Mouse (Mus musculus): ENCODE data around the gene Tulp3. TPM values are rescaled to one million over a fixed set of nuclear protein-coding genes. Genes with fewer than 3 reads are reported as not detected.

Gene Tulp3
- polyA plus RNA-seq, 1 experiment from 2014 or later: 11.0 TPM

Other genes with a start within 250 kb of the Tulp3 start
- 142 and 143 TPM in 2 replicates for gene Tspan9, start 212.3 kb downstream of the Tulp3 start, polyA plus RNA-seq (2014; fragmentation: Nextera tagmentation; extraction: Ambion mirVana)
- 1.2 and 2.5 TPM in 2 replicates for gene Tead4, start 55.0 kb downstream of the Tulp3 start, polyA plus RNA-seq (2014; fragmentation: Nextera tagmentation; extraction: Ambion mirVana)
- gene Rhno1, start 7.1 kb upstream of the Tulp3 start, polyA plus RNA-seq (2014; fragmentation: Nextera tagmentation; extraction: Ambion mirVana): 79.2 and 79.6 TPM in 2 replicates
- gene Foxm1, start 7.1 kb upstream of the Tulp3 start, polyA plus RNA-seq (2014; fragmentation: Nextera tagmentation; extraction: Ambion mirVana): 23.8 and 25.0 TPM in 2 replicates
- 0.15 and 0.27 TPM in 2 replicates for gene Tex52, start 19.6 kb upstream of the Tulp3 start, polyA plus RNA-seq (2014; fragmentation: Nextera tagmentation; extraction: Ambion mirVana)
- gene Gm44596, start 19.7 kb upstream of the Tulp3 start, polyA plus RNA-seq (2014; fragmentation: Nextera tagmentation; extraction: Ambion mirVana): not detected in 2 replicates
- gene Nrip2, start 43.4 kb upstream of the Tulp3 start, polyA plus RNA-seq (2014; fragmentation: Nextera tagmentation; extraction: Ambion mirVana): 2.1 and 2.5 TPM in 2 replicates
- 28.4 and 28.6 TPM in 2 replicates for gene Itfg2, start 69.1 kb upstream of the Tulp3 start, polyA plus RNA-seq (2014; fragmentation: Nextera tagmentation; extraction: Ambion mirVana)
- 220 and 251 TPM in 2 replicates for gene Fkbp4, start 82.8 kb upstream of the Tulp3 start, polyA plus RNA-seq (2014; fragmentation: Nextera tagmentation; extraction: Ambion mirVana)
- gene Pzp, start 170.9 kb upstream of the Tulp3 start, polyA plus RNA-seq (2014; fragmentation: Nextera tagmentation; extraction: Ambion mirVana): 0.43 and 0.77 TPM in 2 replicates
- gene A2ml1, start 225.8 kb upstream of the Tulp3 start, polyA plus RNA-seq (2014; fragmentation: Nextera tagmentation; extraction: Ambion mirVana): 0.16 and 0.47 TPM in 2 replicates

Data from heart, embryonic 14.5 days (tissue).